Mouse (Mus musculus) heart, embryonic 11.5 days (tissue): Measurements from ENCODE around the gene Yif1a. TPM values are rescaled to one million over a fixed set of nuclear protein-coding genes. Genes with fewer than 3 reads are reported as not detected.
A peak's percentile ranks its signal among the peaks of the same experiment; 100 is the strongest.

ENCODE experiments used
- ATAC-seq: fragments of 200-750 bp; cut with Nextera tagmentation; replicated peaks from 2 replicates; pipeline ENCODE4 v1.8.0; 2017; ENCODE audit warnings: moderate library complexity; ENCODE audit not compliant: insufficient number of reproducible peaks, low FRiP score, low TSS enrichment
- H3K27ac ChIP-seq: fragments of 300-500 bp; sonication (generic); 2 replicates; pipeline ENCODE4 v1.5.1; 2014; ENCODE audit warnings: mild to moderate bottlenecking, low read depth, low read length
- H3K27me3 ChIP-seq: fragments of 300-500 bp; sonication (generic); 2 replicates; pipeline ENCODE4 v1.6.1; 2014; ENCODE audit warnings: mild to moderate bottlenecking, low read length, mixed read lengths; ENCODE audit not compliant: control insufficient read depth, insufficient read depth
- H3K36me3 ChIP-seq: fragments of 300-500 bp; sonication (generic); 2 replicates; pipeline ENCODE4 v1.6.1; 2014; ENCODE audit warnings: mild to moderate bottlenecking, low read length, moderate library complexity, mixed read lengths; ENCODE audit not compliant: control insufficient read depth, insufficient read depth
- H3K4me1 ChIP-seq: fragments of 300-500 bp; sonication (generic); 2 replicates; pipeline ENCODE4 v1.6.1; 2014; ENCODE audit warnings: low read length; ENCODE audit not compliant: control insufficient read depth, insufficient read depth
- H3K4me2 ChIP-seq: fragments of 300-500 bp; sonication (generic); 2 replicates; pipeline ENCODE4 v1.6.1; 2014; ENCODE audit warnings: mild to moderate bottlenecking, moderate library complexity
- H3K4me3 ChIP-seq: fragments of 300-500 bp; sonication (generic); 2 replicates; pipeline ENCODE4 v1.5.1; 2014; ENCODE audit warnings: low read depth, low read length
- H3K9ac ChIP-seq: fragments of 300-500 bp; sonication (generic); 2 replicates; pipeline ENCODE4 v1.6.1; 2014; ENCODE audit warnings: mild to moderate bottlenecking, low read depth, low read length, moderate library complexity
- H3K9me3 ChIP-seq: fragments of 300-500 bp; sonication (generic); replicated peaks from 2 replicates; pipeline ENCODE4 v1.6.1; 2016; ENCODE audit warnings: low read length; ENCODE audit not compliant: control insufficient read depth
- whole genome bisulfite sequencing: fragments of 180-500 bp; shearing (Covaris S2); extraction: QIAGEN DNeasy Blood & Tissue Kit; methylation state at CpG from one replicate; pipeline ENCODE4 v1.1.7; 2014; ENCODE audit not compliant: insufficient replicate concordance; 5-methylcytosine and 5-hydroxymethylcytosine counted together
- polyA plus RNA-seq: library from polyadenylated mRNA; unstranded; fragments of >200 nt; fragmentation: Nextera tagmentation; extraction: Ambion mirVana; gene quantifications from 2 replicates; pipeline ENCODE4 v1.2.1, GENCODE M21; 2014

The Yif1a gene
- polyA plus RNA-seq, 1 experiment from 2014 or later, result 102 TPM

GRCm38 (mm10) chr19:5057876-5058775 lies 30.2 kb upstream of the Yif1a start:
- ATAC-seq, result no peak
- H3K4me1 ChIP-seq, result peaks cover 35% of the 10 kb centered on the region
- H3K4me3 ChIP-seq, result no peak overlapping the region
- 17% methylated on average over 16 of the region's 16 CpGs for WGBS
- H3K27me3 ChIP-seq, result peaks cover 13% of the 10 kb centered on the region
- peak overlapping the region; percentile 6; the same call in 1 of the 2 replicates for H3K9ac ChIP-seq
- no peaks in the 10 kb centered on the region for H3K36me3 ChIP-seq
- no peak overlapping the region for H3K4me2 ChIP-seq
- peak overlapping the region; percentile 7 for H3K27ac ChIP-seq
- H3K9me3 ChIP-seq, result no peaks in the 10 kb centered on the region

GRCm38 (mm10) chr19:5058801-5059771 lies 29.3 kb upstream of the Yif1a start:
- WGBS, result 4% methylated on average over 10 of the region's 10 CpGs
- no peak overlapping the region for H3K4me3 ChIP-seq
- H3K9me3 ChIP-seq, result no peaks in the 10 kb centered on the region
- H3K9ac ChIP-seq, result peak overlapping the region; percentile 49
- no peaks in the 10 kb centered on the region for H3K36me3 ChIP-seq
- H3K4me1 ChIP-seq, result peaks cover 35% of the 10 kb centered on the region
- H3K27me3 ChIP-seq, result 0 out of 2 replicates have a peak, but pooled peaks cover 4% of the 10 kb centered on the region
- peak overlapping the region; percentile 7 for H3K27ac ChIP-seq
- peak overlapping the region; percentile 32 for H3K4me2 ChIP-seq
- ATAC-seq, result 0 out of 2 replicates have a peak, but pooled peaks have one; percentile 14

- H3K4me2 ChIP-seq, result no peak overlapping the region
- peak overlapping the region; percentile 50 for H3K27ac ChIP-seq
- no peaks in the 10 kb centered on the region for H3K36me3 ChIP-seq
- no peak overlapping the region for H3K4me3 ChIP-seq
- H3K4me1 ChIP-seq, result peaks cover 43% of the 10 kb centered on the region
- no peak overlapping the region for H3K9ac ChIP-seq
- no peaks in the 10 kb centered on the region for H3K9me3 ChIP-seq
- H3K27me3 ChIP-seq, result no peaks in the 10 kb centered on the region
- 32% methylated on average over 5 of the region's 5 CpGs for WGBS
- ATAC-seq, result no peak
Observed at GRCm38 (mm10) chr19:5060365-5061330, 27.7 kb upstream of the Yif1a start.

- Histone ChIP-seq H3K4me3 (no peak overlapping the region), H3K4me1 (peaks cover 44% of the 10 kb centered on the region), H3K36me3 (no peaks in the 10 kb centered on the region), H3K9me3 (no peaks in the 10 kb centered on the region), H3K27me3 (no peaks in the 10 kb centered on the region), H3K9ac (no peak overlapping the region), H3K4me2 (no peak overlapping the region), H3K27ac (no peak overlapping the region)
- ATAC-seq, result no peak
- WGBS, result 80% methylated on average over 5 of the region's 5 CpGs
Observed at GRCm38 (mm10) chr19:5062041-5062440, 26.3 kb upstream of the Yif1a start.

GRCm38 (mm10) chr19:5062446-5062845 lies 25.9 kb upstream of the Yif1a start:
- no peaks in the 10 kb centered on the region for H3K36me3 ChIP-seq
- no peak overlapping the region for H3K9ac ChIP-seq
- H3K4me2 ChIP-seq, result no peak overlapping the region
- H3K27ac ChIP-seq, result no peak overlapping the region
- WGBS, result 58% methylated on average over 6 of the region's 6 CpGs
- no peaks in the 10 kb centered on the region for H3K27me3 ChIP-seq
- no peak overlapping the region for H3K4me3 ChIP-seq
- no peak for ATAC-seq
- no peaks in the 10 kb centered on the region for H3K9me3 ChIP-seq
- H3K4me1 ChIP-seq, result peaks cover 48% of the 10 kb centered on the region

GRCm38 (mm10) chr19:5065104-5065503 lies 23.2 kb upstream of the Yif1a start:
- Histone ChIP-seq H3K4me3 (no peak overlapping the region), H3K9ac (0 out of 2 replicates have a peak overlapping the region, but pooled peaks have one; percentile 16), H3K36me3 (no peaks in the 10 kb centered on the region), H3K27ac (0 out of 2 replicates have a peak overlapping the region, but pooled peaks have one; percentile 35), H3K4me1 (peaks cover 44% of the 10 kb centered on the region), H3K9me3 (no peaks in the 10 kb centered on the region), H3K27me3 (peaks cover 13% of the 10 kb centered on the region), H3K4me2 (no peak overlapping the region)
- ATAC-seq, result no peak
- WGBS, result 64% methylated on average over 7 of the region's 7 CpGs

GRCm38 (mm10) chr19:5067040-5067799 lies 21.1 kb upstream of the Yif1a start:
- peak overlapping the region; percentile 71; the same call in 1 of the 2 replicates for H3K9ac ChIP-seq
- peak overlapping the region; percentile 85 for H3K27ac ChIP-seq
- peaks cover 13% of the 10 kb centered on the region for H3K27me3 ChIP-seq
- H3K4me1 ChIP-seq, result peaks cover 39% of the 10 kb centered on the region
- no peaks in the 10 kb centered on the region for H3K36me3 ChIP-seq
- H3K4me3 ChIP-seq, result peak overlapping the region; percentile 58
- 1% methylated on average over 15 of the region's 15 CpGs for WGBS
- peak overlapping the region; percentile 94 for H3K4me2 ChIP-seq
- H3K9me3 ChIP-seq, result no peaks in the 10 kb centered on the region
- ATAC-seq, result no peak
